Mouse (Mus musculus) left cerebral cortex, postnatal 25 days (tissue): ENCODE measurements around the gene Olfr1477. TPM values are rescaled to one million over a fixed set of nuclear protein-coding genes. Genes with fewer than 3 reads are reported as not detected.
"Not testable (repeated sequence)": the region's sequence is repeated elsewhere in the genome, so short reads cannot be mapped to it uniquely, and the experiment has no call there.

Source experiments
- DNase-seq, 2 experiments: peaks; one replicate each; pipeline ENCODE4 v3.0.0; 2022; ENCODE audit warnings: low spot score in 2 of 2, mixed read lengths in 1 of 2
- intact Hi-C: fragments of 180-260 bp; cut with DNase I; formaldehyde crosslinking; loops from one replicate; pipeline ENCODE4 v1.15.1; 2025
- total RNA-seq, 2 experiments: library from RNA; stranded (reverse); gene quantifications; 2 replicates each; pipeline ENCODE4 v1.2.3; 2021

Olfr1477 gene
- not detected for total RNA-seq

GRCm38 (mm10) chr19:13500246-13500645 lies at the start of gene Olfr1477:
TSS of gene Olfr1477 (plus strand) at chr19:13500546.
- no peak for DNase-seq
- intact Hi-C loops: no loop called here

- no peak for DNase-seq
- intact Hi-C loops: no loop called here
Measured at GRCm38 (mm10) chr19:13455986-13456385, 44.4 kb upstream of the Olfr1477 start, which contains the start of gene Olfr1472. TSS of gene Olfr1472 (minus strand) at chr19:13456086.

- intact Hi-C loops, DNase-seq: not testable (repeated sequence)
Measured at GRCm38 (mm10) chr19:13469265-13469664, 31.1 kb upstream of the Olfr1477 start, which contains the start of gene Olfr1474. TSS of gene Olfr1474 (plus strand) at chr19:13469565.

GRCm38 (mm10) chr19:13480096-13480495 lies 20.2 kb upstream of the Olfr1477 start, which contains the start of gene Olfr1475:
TSS of gene Olfr1475 (minus strand) at chr19:13480196.
- intact Hi-C loops: no loop called here
- DNase-seq: no peak

GRCm38 (mm10) chr19:13527613-13528012 lies 27.3 kb downstream of the Olfr1477 start, which contains the start of gene Olfr1480:
TSS of gene Olfr1480 (plus strand) at chr19:13527913.
- no peak for DNase-seq
- intact Hi-C loops: no loop called here

Other genes with a start within 250 kb of the Olfr1477 start
- gene Olfr1465, start 185.0 kb upstream of the Olfr1477 start, total RNA-seq: not detected
- gene Olfr1466, start 161.7 kb upstream of the Olfr1477 start, total RNA-seq: not detected
- not detected for gene Olfr1467, start 138.3 kb upstream of the Olfr1477 start, total RNA-seq
- not detected for gene Olfr1469, start 92.7 kb upstream of the Olfr1477 start, total RNA-seq
- gene Olfr1471, start 57.1 kb upstream of the Olfr1477 start, total RNA-seq: not detected
- not detected for gene Olfr1472, start 44.5 kb upstream of the Olfr1477 start, total RNA-seq
- gene Olfr1474, start 31.0 kb upstream of the Olfr1477 start, total RNA-seq: not detected
- gene Olfr1475, start 20.4 kb upstream of the Olfr1477 start, total RNA-seq: not detected
- not detected for gene Olfr1480, start 27.4 kb downstream of the Olfr1477 start, total RNA-seq
- not detected for gene Olfr1484, start 83.0 kb downstream of the Olfr1477 start, total RNA-seq
- not detected for gene Olfr1487, start 116.8 kb downstream of the Olfr1477 start, total RNA-seq
- gene Olfr1489, start 131.1 kb downstream of the Olfr1477 start, total RNA-seq: not detected
- not detected for gene Olfr1490, start 150.5 kb downstream of the Olfr1477 start, total RNA-seq
- gene Olfr1491, start 196.7 kb downstream of the Olfr1477 start, total RNA-seq: not detected
- not detected for gene Olfr1493-ps1, start 222.7 kb downstream of the Olfr1477 start, total RNA-seq
- not detected for gene Olfr1494, start 239.2 kb downstream of the Olfr1477 start, total RNA-seq